Mouse (Mus musculus) heart, adult 2 months (tissue): ENCODE results near the gene Amhr2.

Experiments
- CTCF ChIP-seq: fragments of 200-600 bp; IDR thresholded peaks from 2 replicates; pipeline ENCODE4 v1.8.1; 2022; ENCODE audit warnings: antibody characterized with exemption, mild to moderate bottlenecking, moderate library complexity
- EP300 ChIP-seq: fragments of 200-500 bp; IDR thresholded peaks from 2 replicates; pipeline ENCODE4 v1.6.1; 2011; ENCODE audit warnings: low read depth, low read length, control low read depth; ENCODE audit not compliant: insufficient read depth
- POLR2A ChIP-seq: fragments of 200-500 bp; IDR thresholded peaks from 2 replicates; pipeline ENCODE4 v1.6.1; 2011; ENCODE audit warnings: mild to moderate bottlenecking, low read depth, low read length, control low read depth; ENCODE audit not compliant: insufficient read depth

GRCm38 (mm10) chr15:102460971-102461370 is 15.8 kb downstream of the Amhr2 start:
- TF ChIP-seq POLR2A: no peak
- TF ChIP-seq EP300: no peak
- TF ChIP-seq CTCF: no peak
